Mouse (Mus musculus): ENCODE measurements around the gene Entpd5. TPM values are rescaled to one million over a fixed set of nuclear protein-coding genes. Genes with fewer than 3 reads are reported as not detected.
A peak's percentile ranks its signal among the peaks of the same experiment; 100 is the strongest.
"Not testable (repeated sequence)": the region's sequence is repeated elsewhere in the genome, so short reads cannot be mapped to it uniquely, and the experiment has no call there.

Entpd5 gene
- total RNA-seq, 2 experiments from 2014 or later, result 50.0 to 58.4 TPM

DNA sequence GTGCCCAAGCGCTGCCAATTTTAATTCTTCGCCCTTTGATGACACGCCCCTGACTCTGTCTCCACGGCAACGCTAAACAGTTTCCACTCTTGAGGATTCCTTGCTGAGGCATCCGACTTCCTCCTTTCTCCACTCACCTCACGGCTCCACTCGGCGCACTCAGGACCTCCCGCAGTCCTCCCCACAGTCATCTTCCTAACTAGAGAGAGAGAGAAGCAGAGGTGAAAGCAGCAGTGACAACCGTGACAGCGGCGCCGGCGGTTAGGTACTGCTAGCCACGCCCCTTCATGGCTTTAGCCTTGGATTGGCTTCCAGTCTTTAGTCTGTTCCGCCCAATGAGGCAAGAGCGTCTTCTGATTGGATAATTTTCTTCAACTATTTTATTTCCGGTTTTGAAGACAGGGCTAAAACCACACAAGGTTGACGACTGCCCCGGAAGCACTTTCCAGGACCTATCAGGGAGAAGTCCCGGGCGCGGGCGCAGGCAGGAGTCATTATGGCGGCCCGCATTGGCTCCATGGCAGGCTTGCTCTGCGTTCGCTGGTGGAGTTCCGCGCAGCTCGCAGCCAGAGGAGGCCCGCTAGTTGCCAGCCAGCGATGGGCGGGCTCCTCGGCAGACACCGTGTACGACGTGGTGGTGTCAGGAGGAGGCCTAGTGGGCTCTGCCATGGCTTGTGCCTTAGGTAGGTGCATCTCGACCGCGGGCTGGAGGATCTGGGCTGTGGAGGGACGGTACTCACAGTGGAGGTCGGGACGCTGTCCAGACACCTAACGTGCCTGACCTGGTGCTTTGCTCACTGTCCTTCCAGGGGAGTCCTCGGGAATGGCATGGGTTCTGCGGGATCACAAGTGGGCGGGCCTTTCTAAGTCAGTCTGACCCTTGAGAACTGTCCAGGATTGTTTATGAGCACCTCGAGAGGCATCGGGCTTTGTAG lies 47.0 kb downstream of the Entpd5 start, which contains the start of the genes Coq6 and Fam161b:
Gene Coq6 (plus strand): TSS at position 103 of the 935 bp plus-strand sequence.
Gene Fam161b (minus strand): TSS at position 279 of the 935 bp plus-strand sequence.
- peak; percentile 96 to 97 for DNase-seq
- intact Hi-C loops (cut with DNase I), result loop anchor here (2.0 to 5.0 kb wide), 2 partner anchors 47 to 90 kb away; partner anchors contain the start of genes Aldh6a1, Bbof1, Entpd5 and Lin52

DNA sequence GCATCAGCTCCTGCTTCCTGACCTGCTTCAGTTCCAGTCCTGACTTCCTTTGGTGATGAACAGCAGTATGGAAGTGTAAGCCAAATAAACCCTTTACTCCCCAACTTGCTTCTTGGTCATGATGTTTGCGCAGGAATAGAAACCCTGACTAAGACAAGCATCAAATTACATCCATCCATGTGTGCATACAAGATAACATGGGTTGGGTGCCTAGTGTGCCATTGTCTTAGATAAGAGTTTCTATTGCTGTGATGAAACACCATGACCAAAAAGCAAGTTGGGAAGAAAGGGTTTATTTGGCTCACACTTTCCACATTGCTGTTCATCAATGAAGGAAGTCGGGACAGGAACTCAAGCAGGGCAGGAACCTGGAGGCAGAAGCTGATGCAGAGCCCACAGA lies 50.1 kb downstream of the Entpd5 start:
- DNase-seq; intact Hi-C loops (cut with DNase I): not testable (repeated sequence)

DNA sequence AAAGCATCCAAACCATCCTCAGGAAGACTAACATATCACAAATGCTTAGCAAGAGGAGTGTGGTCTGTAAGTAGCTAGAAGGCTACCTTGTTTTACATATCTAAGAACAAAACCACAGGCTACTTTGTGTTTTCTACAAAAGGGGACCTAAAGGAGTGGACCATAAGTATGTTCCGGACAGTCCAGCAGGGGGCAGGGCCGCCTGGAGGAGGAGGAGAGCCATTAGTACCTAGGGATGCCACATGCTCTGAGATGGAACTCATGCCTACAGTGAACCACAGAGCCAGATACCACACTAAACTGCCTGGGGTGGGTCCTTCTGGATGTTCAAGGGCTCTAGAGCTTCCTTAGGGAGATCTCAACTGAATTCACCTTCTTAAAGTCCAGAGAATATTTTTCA lies 61.6 kb downstream of the Entpd5 start:
- intact Hi-C loops (cut with DNase I), result no loop called here
- peak; percentile 33 to 54 for DNase-seq

DNA sequence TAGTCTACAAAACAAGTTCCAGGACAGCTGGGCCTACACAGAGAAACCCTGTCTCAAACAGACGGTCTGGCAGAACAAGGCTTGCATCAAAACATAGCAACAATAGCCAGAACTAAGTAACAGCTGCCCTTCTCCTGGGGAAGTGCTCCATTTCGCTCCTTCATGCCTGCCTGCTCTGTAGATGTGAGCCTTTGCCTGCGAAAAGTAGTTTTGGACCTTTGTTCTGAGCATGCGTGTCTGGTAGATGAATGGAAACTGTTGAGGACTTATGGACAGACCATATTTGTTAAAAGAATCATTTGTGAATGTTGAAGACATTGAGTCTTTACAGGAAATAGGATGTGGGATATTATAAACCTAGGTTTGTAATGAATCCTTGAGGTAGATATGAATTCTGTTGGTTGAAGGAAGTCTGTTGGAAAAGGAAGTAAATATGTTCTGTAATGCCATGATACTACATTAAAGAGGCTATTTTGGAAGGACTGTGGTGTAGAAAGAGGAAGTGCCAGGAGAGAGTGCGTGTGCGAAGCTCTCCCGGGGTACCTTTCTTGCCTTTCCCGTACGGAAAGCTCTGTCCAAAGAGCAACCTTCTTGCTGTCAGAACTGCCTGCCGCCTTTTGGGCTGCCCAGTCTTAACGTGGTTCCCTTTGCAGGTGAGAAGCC lies 71.7 kb downstream of the Entpd5 start:
- no peak for DNase-seq
- intact Hi-C loops (cut with DNase I), result no loop called here

DNA sequence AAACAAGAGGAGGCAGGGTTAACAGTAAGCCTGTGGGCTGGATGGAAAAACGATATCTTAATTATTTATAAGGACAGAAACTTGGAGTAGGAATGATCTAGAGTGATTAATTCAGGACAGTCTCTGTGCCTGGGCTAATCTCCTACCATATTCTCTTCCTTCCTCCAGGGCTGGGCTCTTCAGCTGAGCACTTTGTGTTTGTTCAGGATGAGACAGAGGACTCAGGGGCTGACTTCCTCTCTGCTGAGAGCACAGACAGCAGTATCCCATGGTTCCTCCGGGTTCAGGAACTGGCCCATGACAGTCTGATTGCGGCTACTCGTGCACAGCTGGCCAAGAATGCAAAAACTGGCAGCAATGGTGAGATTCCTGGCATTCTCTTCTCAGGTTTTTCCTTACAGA lies 81.7 kb downstream of the Entpd5 start:
- intact Hi-C loops (cut with DNase I), result no loop called here
- peak; percentile 79 to 80 for DNase-seq

Other genes with a start within 250 kb of the Entpd5 start
- gene Elmsan1, start 190.1 kb downstream of the Entpd5 start, total RNA-seq (2021), result 10 to 100 TPM; 19.5 to 20.3 TPM
- gene Ptgr2, start 123.8 kb downstream of the Entpd5 start, total RNA-seq (2021), result 100 to 1,000 TPM; 155 to 176 TPM
- gene Zfp410, start 92.2 kb downstream of the Entpd5 start, total RNA-seq (2021), result 10 to 100 TPM; 33.6 to 34.8 TPM
- 10 to 100 TPM; 89.2 to 93.1 TPM for gene Coq6, start 47.4 kb downstream of the Entpd5 start, total RNA-seq (2021)
- 1 to 10 TPM; 5.7 to 6.1 TPM for gene Fam161b, start 47.2 kb downstream of the Entpd5 start, total RNA-seq (2021)
- 1 to 10 TPM; 1.9 TPM for gene Bbof1, start within 50 bp of the Entpd5 start, total RNA-seq (2021)
- 10 to 100 TPM; 10.7 TPM for gene Rnf113a2, start 8.2 kb upstream of the Entpd5 start, total RNA-seq (2021)
- gene Aldh6a1, start 42.0 kb upstream of the Entpd5 start, total RNA-seq (2021), result 10 to 100 TPM; 59.7 to 66.2 TPM
- 1 to 10 TPM; 8.0 to 9.1 TPM for gene Lin52, start 42.4 kb upstream of the Entpd5 start, total RNA-seq (2021)
- gene Vsx2, start 160.7 kb upstream of the Entpd5 start, total RNA-seq (2021), result not detected
- 1 to 10 TPM; 5.8 to 7.3 TPM for gene Abcd4, start 208.4 kb upstream of the Entpd5 start, total RNA-seq (2021)
- gene Vrtn, start 232.0 kb upstream of the Entpd5 start, total RNA-seq (2021), result not detected